Mouse (Mus musculus) E14TG2a.4 (cell line): ENCODE measurements at regions not wholly inside any gene's neighbourhood (a gene's known extent, or its start where the extent isn't known, plus 50 kb on each side); places are given as distances from the start of the nearest gene placed in this dataset.

Experiments used
- CTCF ChIP-seq: conservative IDR thresholded peaks from 2 replicates; pipeline ENCODE4 v1.5.1; 2014; ENCODE audit warnings: low read length
- POU5F1 ChIP-seq: IDR thresholded peaks from 2 replicates; pipeline ENCODE4 v1.6.1; 2014; ENCODE audit warnings: low read length, borderline replicate concordance

DNA sequence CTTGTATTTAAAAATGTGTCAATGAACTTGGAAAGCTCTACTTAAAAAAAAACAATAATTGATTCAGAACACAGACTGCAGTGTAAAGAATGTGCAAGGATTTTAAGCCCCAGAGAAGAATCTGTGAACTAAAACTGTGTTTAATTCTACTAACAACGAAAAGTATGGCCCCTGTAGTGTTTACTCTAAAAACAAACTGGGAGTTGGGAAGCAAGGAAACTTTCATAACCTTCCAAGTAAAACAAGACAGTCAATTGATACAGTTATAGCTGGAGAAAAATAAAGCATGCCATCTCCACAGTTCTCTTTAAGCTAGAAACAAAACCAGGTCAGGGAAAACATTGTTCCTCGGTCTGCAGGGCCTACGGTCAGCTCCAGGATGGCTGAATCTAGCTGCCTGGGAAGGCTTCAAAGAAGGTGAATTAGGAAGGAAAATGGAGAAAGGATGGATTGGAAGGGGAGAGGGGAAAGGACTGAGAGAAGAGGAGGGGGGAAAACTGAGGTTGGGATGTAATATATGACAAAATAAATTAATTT is 68.1 kb downstream of the Npy1r start:
- TF ChIP-seq CTCF (no peak), POU5F1 (no peak)
